Mouse (Mus musculus) urinary bladder, adult 18-20 months (tissue): Measurements from ENCODE around the gene Chn1.

Experiments used
- DNase-seq, 2 experiments: peaks; one replicate each; pipeline ENCODE4 v3.0.0; 2022; ENCODE audit warnings: low spot score in 2 of 2, mixed read lengths in 2 of 2

Chn1 gene

DNA sequence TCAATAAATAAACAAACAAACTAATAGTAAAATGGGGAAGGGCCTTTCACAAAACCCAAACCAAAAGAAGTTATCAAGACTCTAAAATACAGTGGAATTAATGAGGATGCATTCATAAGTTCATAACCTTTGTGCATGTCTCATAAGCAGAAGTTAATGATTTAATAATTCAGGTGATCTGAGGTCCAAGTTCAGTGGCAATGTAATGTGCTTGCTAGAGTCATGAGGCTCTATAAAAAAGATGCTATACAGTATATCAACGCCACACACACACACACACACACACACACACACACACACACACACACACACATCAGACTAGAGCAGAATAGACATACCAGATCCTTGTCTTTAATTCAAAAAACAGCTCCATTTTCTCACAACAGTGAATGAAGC, 28.8 kb downstream of the Chn1 start:
- no peak for DNase-seq

DNA sequence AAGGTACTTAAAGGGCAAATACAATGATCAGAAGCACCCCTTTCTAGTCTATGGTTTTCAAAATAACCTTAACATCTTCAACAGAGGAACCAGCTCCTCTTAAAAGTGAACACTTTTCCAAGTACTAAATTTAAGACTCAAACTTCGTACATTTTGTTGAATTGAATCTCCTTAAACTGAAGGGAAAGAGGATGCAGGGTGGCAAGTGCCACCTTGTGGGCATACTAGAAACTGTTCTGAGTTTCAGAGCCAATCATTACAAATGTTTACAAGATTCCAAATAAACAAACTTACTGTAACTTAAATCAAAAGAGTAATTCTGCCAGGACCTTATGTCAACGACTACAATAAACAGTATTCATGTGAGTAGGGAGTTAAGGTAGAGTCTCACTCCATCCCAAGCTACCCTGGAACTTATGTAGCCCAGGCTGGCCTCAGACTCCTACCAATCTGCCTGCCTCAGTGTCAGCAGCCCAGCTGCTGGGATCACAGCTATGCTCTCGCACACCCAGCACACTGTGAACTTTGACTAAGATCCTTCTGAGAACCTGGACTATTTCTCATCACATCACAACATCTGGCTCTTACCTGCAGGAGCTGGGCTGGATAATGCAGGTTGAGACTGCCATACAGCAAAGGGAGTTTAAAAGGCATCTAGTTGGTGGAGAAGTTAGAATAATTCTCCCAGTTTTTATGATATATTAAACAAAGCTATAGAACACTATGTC, 29.3 kb downstream of the Chn1 start:
- DNase-seq = no peak

DNA sequence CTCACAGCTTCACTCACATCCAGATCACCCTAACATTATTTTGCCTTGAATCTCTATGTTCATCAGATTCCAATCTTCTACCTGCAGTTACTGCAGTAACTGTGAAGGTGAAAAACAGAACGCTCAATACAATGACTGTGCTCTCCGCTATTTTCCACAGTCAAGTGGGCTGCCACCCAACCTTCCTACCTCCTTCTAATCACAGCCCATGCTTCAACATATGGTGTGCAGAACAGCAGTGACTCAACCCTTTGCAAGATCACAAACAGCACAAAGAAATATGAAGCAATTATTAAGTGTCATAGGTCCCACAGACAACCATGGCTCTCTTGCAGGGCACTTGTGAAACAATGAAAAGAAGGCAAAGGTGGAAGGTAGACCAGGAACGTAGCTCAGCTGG, 33.9 kb downstream of the Chn1 start:
- no peak for DNase-seq

DNA sequence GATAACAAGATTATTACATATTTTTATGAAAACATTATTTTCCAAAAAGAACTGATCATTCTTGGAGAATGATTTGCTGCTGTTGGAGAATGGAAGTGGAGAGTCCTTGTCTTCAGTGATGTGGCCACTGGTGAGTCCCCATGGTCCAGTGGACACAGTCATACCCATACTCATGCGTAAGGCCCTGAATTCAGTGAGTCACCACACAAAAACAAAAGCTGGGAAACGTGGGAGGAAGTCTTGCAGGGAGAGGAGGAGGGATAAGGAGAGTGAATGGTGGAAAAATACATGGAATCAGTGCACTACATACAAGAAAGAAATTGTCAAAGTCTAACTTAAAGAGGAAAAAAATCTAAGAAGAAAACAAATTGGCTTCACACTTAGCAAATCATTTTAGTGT, 47.3 kb downstream of the Chn1 start:
- no peak for DNase-seq

DNA sequence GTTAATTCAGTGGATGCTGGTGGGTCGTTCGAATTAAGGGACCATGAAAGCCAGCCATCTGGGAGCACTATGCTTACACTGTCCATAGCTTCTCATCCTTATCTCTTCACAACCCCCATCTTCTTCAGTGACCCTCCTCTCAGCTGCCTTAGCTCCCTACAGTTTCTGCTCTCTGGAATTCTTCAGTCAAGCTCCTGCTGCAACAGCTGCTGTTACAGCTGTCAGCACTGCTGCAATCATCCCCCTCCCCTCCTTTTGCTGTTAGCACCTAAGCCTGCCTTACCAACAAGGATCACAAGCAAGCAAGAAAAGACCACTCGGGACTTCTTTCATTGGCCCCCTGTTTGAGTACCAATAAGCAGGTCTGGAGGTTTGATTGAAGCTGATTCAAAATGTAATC, 50.2 kb downstream of the Chn1 start:
- no peak for DNase-seq

DNA sequence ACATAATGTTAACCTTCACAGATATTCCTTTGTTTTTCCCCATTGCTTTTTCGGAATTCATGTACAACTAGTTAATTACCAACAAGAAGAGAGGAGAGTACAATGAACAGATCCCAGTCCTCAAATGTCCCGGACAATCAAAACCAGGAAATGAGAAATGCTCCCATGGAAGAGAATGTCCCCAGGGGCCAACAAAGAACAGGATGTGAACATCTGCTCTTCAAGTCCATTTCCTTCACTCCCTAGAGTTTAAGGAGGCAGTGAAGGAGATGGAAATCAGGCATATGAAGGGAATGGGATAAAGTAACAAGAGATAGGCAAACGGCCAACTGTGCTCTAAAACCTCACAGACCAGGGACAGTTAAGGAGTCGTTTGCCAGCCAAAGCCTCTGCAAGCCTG, 53.3 kb downstream of the Chn1 start:
- no peak for DNase-seq

DNA sequence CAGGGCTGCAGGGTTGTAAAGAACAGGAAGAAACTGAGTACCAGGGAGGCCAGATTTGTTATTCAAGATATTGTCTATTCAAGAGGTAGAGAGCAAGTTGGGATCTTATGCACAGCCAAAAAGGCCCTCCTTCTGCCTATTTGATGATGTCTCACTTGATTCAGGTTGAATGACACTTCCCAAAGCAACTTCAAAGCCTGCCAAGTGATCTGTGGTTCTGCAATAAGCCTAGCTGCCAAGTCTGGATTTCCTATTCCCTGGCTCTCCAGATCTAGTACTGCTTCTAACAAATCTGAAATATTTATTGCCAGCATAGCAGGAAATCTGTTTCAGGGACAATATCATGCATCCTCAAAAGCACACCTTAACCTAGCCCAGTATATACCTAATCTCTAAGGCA, 62.7 kb downstream of the Chn1 start:
- DNase-seq = no peak

DNA sequence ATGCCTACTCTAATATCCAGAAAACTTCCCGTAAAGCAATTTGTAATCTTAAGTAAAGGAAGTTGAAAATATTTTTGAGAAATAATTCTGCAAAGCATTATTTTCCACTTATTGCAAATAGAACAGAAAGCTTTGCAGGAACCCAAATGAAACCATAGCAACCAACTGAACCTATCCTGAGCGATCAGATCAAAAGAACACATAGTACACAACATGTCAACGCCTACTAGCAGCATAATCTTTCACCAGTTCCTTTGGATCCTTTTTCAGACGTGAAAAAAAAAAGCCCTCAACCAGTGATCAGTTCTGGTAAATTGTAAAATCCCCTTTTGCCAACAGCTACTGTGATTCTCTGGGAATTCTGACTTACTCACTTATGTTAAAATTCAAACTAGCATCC, 82.1 kb downstream of the Chn1 start:
- no peak for DNase-seq

DNA sequence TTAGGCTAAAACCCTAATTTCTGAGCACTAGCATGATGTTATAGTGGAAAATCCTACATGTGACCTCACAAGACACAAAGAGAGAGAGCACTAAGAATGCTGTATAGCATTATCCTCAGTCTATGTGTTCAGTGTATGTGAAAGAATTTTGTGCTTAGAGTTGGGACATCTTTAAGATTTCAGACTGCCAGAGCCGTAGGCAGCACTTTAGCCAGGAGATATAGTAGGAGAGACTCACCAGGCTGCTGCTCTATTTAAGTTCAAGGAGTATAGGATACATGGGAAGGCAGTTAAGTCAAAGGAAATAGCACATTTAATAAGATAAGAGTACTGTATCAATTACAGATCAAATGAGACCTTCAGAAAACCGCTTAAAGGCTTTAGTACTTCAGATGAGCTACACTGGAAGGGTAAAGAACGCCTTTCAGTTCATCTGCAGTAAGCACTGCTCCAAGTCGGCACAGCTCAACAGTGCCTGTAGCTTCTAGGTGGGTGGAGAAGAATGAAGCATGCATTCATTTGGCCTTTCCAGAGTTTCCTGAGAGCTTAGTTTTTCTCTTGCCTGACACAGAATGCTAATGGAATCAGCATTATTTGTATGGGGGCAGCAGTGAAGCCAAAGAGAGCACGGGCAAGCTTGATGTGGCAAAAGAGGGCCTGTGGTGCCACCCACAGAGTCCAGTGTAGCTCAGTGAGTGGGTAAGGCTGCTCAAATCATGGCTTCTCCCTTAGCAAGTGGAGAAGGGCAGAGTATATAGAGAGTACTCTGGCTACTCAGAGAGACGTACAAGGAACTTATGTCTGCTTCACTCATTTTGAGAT, 84.2 kb downstream of the Chn1 start:
- DNase-seq = no peak

DNA sequence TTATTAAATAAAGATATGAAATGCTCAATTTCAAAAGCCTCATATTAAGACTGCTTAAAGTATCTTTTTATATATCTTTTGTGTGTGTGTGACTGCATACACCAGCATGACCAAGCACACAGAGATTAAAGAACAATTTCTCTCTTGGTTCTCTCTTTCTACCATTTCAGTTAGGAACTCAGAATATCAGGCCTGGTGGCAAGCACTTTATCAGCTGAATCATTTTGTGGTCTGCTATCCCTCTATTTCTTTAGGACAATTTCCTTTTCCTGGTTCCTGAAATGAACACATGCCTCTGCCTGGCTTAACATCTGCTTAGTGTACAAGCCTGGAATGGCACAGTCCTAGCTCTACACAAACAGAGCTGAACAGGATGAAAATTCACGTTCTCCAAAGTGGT, 92.6 kb downstream of the Chn1 start:
- DNase-seq = no peak

DNA sequence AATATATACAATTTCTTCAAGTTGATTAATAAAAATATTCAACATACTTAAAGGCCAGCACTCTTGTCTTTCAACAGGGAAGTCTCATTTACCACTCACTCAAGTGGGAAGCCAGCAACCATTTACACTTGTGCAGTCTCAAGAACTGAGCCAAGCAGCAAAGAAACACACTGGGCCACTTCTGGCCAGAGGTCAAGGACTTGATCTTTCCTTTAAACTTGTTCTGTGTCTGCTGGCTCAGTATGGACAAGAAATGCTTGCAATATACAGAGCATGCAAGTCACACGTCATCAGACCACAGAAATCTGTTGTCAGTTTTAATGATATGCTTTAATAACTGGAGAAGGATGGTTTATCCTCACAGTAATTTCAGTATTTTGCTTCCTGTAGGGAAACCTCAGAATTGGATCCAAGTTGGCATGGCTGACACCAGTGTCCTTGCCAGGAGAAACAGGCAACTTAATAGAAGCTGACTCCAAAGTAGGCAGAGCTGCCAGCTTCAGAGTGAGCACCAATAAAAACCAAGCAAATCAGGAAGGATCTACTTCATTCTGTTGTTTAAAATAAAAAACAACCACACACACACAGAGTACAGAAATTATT, 94.6 kb downstream of the Chn1 start:
- no peak for DNase-seq

DNA sequence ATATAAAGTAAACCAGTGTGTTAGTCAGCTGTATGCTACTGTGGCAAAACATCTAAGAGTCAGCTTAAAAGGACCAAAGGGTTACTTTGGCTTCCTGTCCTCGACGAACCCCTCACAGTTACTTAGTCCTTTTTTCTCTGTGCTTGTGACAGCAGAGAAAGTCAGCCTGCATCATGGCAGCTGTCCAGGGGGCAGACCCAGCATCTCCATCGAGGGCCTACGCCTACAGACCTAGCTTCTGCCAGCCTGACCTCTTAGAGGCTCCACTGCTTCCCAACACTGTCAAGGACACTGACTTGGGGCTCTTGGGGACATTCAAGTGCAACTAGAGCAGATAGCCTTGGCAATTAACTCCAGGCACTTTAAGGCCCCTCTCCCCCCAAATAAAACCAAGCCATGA, 106.5 kb downstream of the Chn1 start:
- no peak for DNase-seq

DNA sequence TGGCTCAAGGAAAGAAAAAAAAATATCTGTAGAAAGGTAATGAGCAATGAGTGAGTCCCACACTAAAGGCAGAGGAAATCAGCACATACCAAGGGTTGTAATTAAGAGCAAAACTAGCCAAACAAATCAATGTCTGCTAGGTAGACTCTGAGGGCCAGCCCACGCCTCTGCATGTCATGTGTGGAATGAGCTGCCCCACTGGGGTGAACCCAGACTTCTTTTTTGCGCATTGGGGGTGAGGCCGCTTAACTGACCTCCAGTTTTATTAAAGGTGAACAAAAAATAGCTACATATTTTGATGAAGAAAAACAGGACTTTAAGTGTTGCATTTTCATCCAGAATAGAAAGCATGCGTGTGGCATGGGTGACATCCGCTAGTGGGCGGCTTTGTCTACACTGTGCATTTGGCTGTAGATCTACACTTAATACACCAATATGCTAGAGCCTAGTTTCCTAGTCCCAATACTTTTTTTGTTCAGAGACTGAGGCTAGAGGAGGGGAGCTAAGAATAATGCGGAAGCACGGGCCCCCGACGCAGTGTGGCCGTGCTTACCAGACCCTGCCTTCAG, 114.5 kb downstream of the Chn1 start:
- DNase-seq = no peak

DNA sequence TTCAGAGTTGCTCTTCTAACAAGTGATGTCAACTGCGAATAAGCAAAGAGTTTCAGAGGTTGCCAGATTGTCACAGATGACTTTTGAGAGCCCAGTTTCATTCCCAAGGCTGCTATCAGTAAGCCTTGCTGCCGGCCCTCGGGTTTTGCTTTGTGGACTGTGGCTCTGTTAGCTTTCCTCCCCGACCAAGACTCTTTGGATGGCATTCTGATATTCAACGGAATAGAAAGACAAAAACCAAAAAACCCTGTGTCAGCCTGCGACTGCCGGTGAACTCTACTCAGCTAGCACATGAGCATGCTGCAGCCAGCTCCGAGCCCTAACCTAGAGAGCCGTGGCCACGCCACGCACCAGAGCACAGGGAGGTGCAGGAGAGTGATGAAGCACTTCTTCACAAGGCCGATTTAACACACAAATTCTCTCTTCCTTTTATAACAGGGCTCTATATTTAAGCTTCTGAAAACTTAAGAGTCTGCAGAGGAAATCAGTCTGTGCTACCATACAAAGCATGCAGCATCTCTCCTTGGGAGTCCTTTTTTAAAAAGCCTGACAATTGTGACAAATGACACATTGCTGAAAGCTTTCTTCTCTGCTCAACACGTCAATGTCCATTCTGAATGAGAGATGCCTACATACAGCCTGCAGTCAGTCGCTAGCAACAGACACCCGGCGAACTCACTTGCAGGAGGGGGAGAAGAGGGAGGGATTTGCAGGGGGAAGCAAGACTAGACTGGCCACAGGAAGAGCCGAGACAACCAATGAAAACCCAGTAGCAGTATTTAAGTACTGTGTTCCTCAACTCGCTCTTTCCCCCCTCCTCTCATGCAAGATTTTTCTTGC, 115.2 kb downstream of the Chn1 start:
- DNase-seq = no peak

DNA sequence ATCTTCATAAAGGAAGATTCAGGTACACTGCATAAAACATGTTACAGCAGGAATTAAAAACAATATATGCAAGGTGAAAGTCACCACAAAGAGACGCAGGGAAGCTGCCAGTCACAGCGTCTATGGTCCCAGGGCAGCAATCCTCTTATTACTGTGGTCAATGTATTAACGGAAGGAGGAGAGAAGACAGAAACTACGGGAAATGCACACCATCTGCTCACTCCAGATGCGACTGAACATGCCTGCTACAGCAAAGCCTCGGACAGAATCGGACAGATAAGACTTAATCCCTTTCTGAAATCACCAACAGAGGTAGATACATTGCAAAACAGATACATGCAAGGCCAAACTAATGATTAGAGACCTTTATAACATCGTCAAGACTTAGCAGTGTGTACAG, 116.1 kb downstream of the Chn1 start:
- no peak for DNase-seq

DNA sequence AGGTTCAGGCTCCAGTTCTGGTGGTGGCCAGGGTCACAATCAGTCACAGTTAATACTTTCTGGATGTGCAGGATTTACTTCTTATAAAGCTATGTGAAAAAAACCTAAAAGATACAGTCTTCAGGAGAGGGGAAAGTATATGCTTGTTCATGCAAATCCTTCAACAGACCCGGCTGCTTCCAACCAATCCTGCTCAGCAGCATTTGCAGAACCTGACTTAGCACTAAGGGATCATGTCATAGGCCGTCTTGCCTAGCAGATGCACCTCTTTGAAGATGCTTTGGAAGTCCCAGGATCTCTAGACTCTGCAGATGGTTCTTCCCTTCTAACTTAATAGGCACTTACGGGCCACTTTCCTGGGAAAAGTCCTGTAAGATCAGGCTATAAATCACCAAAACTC, 117.2 kb downstream of the Chn1 start:
- DNase-seq = no peak

DNA sequence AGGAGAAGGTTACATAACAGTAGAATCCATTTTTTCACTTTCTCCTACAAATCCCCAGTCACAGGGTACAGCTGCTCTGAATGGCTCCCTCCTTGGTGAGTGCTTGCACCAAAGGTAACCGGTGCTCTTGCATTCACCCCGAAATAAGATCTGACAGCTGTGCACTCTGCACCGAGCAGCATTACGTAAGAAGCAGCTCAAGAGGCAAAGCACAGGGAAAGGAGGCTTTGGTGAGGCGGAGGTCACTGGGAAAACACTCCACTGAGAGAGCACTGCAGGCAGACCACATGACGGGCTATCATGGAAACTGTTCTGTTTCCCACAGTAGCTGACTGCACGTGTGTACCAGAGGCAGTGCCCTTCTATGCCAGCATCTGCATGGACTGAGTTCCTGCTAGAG, 118.0 kb downstream of the Chn1 start:
- DNase-seq = no peak

DNA sequence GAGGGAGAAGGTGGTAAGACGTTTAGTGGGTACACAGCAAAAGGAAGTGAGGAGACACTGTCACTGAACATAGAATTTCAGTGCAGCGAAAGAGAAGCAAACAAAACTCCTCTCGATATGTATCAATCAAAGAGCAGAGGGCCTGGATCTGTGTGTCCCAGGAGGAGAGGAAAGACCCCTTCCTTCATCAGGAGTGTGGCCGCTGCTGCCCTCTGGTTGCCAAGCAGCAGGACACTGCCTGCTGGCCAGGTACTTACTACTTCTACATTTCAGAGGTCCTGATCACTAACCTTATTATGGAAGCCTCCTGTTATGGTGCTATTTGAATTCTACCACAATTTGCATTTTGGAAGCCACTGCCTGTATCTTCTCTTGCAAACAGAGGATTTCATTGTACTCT, 119.5 kb downstream of the Chn1 start:
- DNase-seq = no peak

DNA sequence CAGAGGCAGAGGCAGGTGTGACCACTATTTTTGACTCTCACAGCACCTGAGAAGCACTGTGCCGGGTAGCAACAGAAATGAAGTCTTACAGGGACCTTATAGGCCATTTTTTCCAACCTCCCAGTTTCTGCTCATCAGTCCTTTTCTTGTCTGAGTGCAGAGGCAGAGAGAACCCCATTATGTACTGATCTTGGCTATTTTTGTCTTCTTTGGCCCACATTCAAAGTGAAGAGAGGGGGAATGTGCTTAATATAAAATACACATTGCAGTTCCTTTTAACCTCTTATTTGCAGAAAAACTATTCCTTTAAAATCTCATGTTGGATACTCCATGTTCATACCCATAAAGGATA, 120.3 kb downstream of the Chn1 start:
- DNase-seq = no peak

DNA sequence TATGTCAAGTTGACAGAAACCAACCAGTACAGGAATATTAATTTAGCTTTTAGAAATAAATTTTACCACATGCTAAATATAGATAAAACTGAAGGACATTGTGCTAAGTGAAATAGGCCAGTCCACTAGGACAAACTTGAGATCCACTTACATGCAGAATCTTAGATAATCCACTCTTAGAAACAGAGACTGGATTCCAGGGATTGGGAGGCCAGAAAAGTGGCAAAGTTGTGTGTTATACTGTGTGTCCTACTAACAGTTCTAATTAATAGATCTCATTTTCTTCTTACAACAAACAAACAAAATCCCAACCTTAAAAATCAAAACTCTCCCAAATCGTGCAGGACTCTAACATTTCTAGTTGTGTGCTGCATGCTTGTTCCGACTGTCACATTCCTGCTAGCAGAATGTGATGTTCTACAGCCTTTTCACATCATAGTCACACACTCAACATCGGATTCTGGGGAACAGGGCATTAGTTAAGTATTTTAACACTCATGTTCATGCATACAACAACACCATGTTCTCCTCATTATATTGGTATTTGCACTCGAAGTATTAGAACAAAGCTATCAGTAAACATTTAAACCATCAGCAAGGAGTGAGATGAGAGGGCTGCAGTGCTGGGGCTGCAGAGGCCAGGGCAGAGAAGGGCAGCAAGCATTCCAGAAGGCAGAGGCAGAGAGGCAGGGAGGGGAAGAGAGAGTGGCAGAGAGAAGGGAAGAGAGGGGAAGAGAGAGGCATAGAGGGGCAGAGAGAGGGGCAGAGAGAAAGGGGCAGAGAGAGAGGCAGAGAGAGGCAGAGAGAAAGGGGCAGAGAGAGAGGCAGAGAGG, 120.9 kb downstream of the Chn1 start:
- no peak for DNase-seq

DNA sequence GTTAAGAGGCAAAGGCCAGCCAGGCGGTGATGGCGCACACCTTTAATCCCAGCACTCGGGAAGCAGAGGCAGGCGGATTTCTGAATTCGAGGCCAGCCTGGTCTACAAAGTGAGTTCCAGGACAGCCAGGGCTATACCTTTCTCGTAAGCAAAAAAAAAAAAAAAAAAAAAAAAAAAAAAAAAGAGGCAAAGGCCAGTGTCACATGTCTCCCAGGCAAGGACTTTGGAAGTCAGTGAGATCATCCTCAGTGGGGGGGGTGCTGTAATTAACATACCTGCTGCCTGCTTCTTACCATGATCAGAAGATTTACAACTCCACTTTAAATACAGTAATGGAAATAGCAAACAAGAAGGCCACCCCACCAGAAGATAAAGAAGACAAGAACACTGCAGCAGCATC, 137.5 kb downstream of the Chn1 start:
- DNase-seq = no peak
